Mouse (Mus musculus) lung, postnatal 0 days (tissue): Measurements from ENCODE around the gene Kdm5b.

Experiments used
- CTCF ChIP-seq: IDR thresholded peaks from 2 replicates; pipeline ENCODE4 v1.5.1; 2016; ENCODE audit warnings: antibody characterized with exemption, mild to moderate bottlenecking
- EP300 ChIP-seq: IDR thresholded peaks from 2 replicates; pipeline ENCODE4 v1.6.1; 2016; ENCODE audit warnings: antibody characterized with exemption, mild to moderate bottlenecking, control low read depth

- TF ChIP-seq CTCF, result no peak
- TF ChIP-seq EP300, result no peak
These were observed 122.5 kb downstream of the Kdm5b start for GRCm38 (mm10) chr1:134682460-134682859.
